Mouse (Mus musculus) heart, adult 8-10 months (tissue): ENCODE results near the gene Gm21679. TPM values are rescaled to one million over a fixed set of nuclear protein-coding genes. Genes with fewer than 3 reads are reported as not detected.
"Not testable (repeated sequence)": the region's sequence is repeated elsewhere in the genome, so short reads cannot be mapped to it uniquely, and the experiment has no call there.

ENCODE experiments used
- DNase-seq: peaks from one replicate; pipeline ENCODE4 v3.0.0; 2022; ENCODE audit warnings: low spot score
- total RNA-seq, 4 experiments: library from RNA; stranded (reverse); gene quantifications; 2 replicates each; pipeline ENCODE4 v1.2.4; 2022

Gm21679 gene
- total RNA-seq = not detected

- not testable (repeated sequence) for DNase-seq
Measured at GRCm38 (mm10) chrY:29683270-29683669, at the start of gene Gm21679. Gene Gm21679, minus strand, starts transcription at chrY:29683370.
